Mouse (Mus musculus): ENCODE results near the gene Apopt1. TPM values are rescaled to one million over a fixed set of nuclear protein-coding genes. Genes with fewer than 3 reads are reported as not detected.

Gene Apopt1
- total RNA-seq, 4 experiments from 2014 or later, result 65.7 to 82.3 (median 74.3) TPM

- no peak for DNase-seq
These were observed 37.7 kb downstream of the Apopt1 start for GRCm38 (mm10) chr12:111750739-111751138.

GRCm38 (mm10) chr12:111752491-111752890, 39.4 kb downstream of the Apopt1 start:
- no peak for DNase-seq

GRCm38 (mm10) chr12:111753347-111753746, 40.3 kb downstream of the Apopt1 start:
- DNase-seq, result no peak

GRCm38 (mm10) chr12:111754710-111755109, 41.6 kb downstream of the Apopt1 start:
- DNase-seq, result no peak

GRCm38 (mm10) chr12:111755231-111755630, 42.2 kb downstream of the Apopt1 start:
- DNase-seq, result no peak

GRCm38 (mm10) chr12:111756082-111756697, 43.1 kb downstream of the Apopt1 start:
- DNase-seq, result peak; percentile 45

GRCm38 (mm10) chr12:111756698-111757082, 43.6 kb downstream of the Apopt1 start:
- no peak for DNase-seq

- DNase-seq, result no peak
These were observed 44.7 kb downstream of the Apopt1 start for GRCm38 (mm10) chr12:111757561-111758325.

- DNase-seq, result peak; percentile 62
These were observed 45.5 kb downstream of the Apopt1 start, which contains the start of gene Klc1 for GRCm38 (mm10) chr12:111758381-111759175. Gene Klc1 (plus strand): TSS chr12:111758849.

- DNase-seq, result peak; percentile 53
These were observed 46.4 kb downstream of the Apopt1 start for GRCm38 (mm10) chr12:111759176-111760061.

- no peak for DNase-seq
These were observed 47.3 kb downstream of the Apopt1 start for GRCm38 (mm10) chr12:111760306-111760908.

GRCm38 (mm10) chr12:111762620-111763280, 49.7 kb downstream of the Apopt1 start:
- no peak for DNase-seq

GRCm38 (mm10) chr12:111766313-111767236, 53.5 kb downstream of the Apopt1 start:
- DNase-seq, result no peak

- no peak for DNase-seq
These were observed 55.4 kb downstream of the Apopt1 start for GRCm38 (mm10) chr12:111768322-111768928.

GRCm38 (mm10) chr12:111769306-111769705, 56.2 kb downstream of the Apopt1 start:
- DNase-seq, result no peak

GRCm38 (mm10) chr12:111769816-111770577, 56.9 kb downstream of the Apopt1 start:
- DNase-seq, result no peak

- no peak for DNase-seq
These were observed 57.6 kb downstream of the Apopt1 start for GRCm38 (mm10) chr12:111770651-111771050.

GRCm38 (mm10) chr12:111774156-111774555, 61.1 kb downstream of the Apopt1 start:
- DNase-seq, result no peak

- no peak for DNase-seq
These were observed 61.8 kb downstream of the Apopt1 start for GRCm38 (mm10) chr12:111774845-111775244.
